Mouse (Mus musculus): ENCODE results near the gene Rai1. TPM values are rescaled to one million over a fixed set of nuclear protein-coding genes. Genes with fewer than 3 reads are reported as not detected.

Gene Rai1
- polyA plus RNA-seq, 2 experiments from 2014 or later: 7.6 to 11.3 TPM

GRCm38 (mm10) chr11:60222085-60222468 lies 117.3 kb downstream of the Rai1 start:
- no peak for ATAC-seq

DNA sequence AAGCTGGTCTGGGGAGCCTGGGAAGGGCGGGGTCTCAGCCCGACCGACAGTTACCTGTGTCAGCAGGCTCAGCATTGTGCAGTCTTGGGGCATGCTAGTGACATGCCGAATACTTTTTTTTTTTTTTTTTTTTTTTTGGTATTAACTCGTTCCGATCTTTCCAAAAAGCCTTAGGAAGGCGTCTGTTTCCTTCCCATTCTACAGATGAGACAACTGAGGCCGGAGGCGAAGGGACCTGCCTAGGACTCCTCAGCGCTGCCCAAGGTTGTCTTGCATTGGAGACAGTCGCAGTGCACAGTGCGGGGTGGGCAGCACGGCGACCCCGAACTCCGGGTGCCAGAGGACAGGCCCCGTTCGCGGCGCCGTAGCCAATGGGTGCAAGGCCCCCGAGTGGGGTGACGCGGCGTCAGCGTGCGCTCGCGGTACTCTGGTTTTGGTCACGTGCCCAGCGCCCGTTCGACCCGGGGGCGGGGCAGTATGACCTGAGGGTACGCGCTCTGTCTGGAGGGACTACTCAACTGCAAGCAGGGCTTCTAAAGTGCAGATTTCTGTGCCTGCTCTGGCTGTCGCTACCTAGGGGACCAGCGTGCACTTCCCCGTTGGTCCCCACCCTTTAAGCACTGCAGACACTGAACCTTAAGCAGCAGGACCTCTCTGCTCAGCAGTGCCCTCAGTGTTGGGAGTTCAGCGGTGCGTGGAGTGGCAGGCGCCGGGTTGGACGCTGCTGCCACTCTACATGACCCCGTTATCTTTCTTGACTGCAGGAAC lies 117.8 kb downstream of the Rai1 start, which contains the start of gene Srebf1:
Srebf1 (minus strand) TSS at position 113 of the 768 bp plus-strand sequence.
- ATAC-seq: peak; percentile 79

GRCm38 (mm10) chr11:60224676-60225075 lies 119.9 kb downstream of the Rai1 start:
- no peak for ATAC-seq

- ATAC-seq: no peak
Observed at GRCm38 (mm10) chr11:60225874-60226273, 121.1 kb downstream of the Rai1 start.

- ATAC-seq: no peak
Observed at GRCm38 (mm10) chr11:60228525-60228924, 123.7 kb downstream of the Rai1 start.

- no peak for ATAC-seq
Observed at GRCm38 (mm10) chr11:60229821-60230220, 125.0 kb downstream of the Rai1 start.

- ATAC-seq: no peak
Observed at GRCm38 (mm10) chr11:60230512-60230911, 125.7 kb downstream of the Rai1 start.

- no peak for ATAC-seq
Observed at GRCm38 (mm10) chr11:60231326-60231725, 126.5 kb downstream of the Rai1 start.

DNA sequence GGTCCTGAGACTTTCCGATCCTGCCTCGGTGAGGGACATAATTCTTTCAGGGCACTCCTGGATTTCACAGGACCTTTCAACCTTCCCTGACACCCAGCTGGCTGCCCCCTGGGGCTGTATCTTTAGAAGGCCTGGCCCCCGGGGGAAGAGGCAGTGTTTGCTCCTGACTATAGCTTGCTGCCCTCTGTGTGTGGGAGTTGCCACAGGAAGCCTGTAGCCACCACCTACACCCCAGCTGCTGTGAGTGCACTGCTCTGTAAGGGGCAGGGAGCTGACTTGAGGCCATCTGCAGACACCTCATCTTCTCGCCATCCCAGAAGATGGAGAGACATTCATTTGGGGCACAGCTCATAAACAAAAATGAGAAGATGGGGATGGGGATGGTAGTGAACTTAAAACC lies 127.1 kb downstream of the Rai1 start:
- no peak for ATAC-seq

DNA sequence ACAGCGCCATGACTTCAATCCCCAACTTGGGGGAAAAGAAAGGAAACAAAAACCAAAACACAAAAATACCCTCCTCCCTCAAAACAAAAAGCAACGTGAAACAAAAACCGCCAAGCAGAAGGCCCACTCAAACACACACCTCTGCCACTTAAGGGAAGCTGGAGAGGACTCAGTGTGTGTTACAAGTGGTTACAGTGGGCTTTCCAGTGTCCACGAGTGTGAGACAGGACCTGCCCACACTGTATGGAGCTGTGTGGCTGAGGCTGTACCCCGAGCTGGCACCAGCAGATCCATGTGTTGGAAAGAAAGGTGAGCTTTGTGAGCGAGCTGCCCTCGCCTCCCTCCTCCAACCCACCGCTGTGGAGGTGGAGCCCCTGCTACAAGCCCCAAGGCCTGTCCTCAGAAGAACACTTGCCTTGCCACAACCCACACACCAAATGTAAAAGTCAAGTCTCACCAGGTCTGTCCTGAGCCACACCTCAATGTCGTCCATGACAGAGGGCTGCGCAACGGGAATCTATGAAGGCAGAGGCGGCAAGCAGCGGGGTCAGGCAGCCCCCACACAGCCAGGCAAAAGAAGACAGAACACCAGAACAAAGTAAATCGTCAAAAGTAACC lies 127.7 kb downstream of the Rai1 start:
- ATAC-seq: no peak

- ATAC-seq: no peak
Observed at GRCm38 (mm10) chr11:60233235-60233634, 128.4 kb downstream of the Rai1 start.

DNA sequence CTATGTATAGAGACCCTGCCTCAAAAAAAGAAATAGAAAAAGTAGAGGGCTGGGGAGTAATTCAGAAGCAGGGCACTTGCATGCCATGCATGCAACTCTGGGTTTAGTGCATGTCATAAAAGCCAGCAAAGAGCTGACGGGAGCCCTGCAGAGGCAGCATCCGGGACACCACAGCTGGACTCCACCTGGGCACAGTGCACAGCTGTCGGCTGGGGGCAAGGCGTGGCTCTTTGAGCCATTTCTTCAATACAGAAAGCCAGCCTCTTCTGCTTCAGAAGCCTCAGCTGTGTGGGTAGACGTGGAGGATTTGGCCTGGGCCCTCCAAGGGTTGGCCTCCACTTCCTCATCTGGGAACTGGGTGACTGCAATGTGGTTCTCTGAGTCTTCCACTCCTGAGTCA lies 130.5 kb downstream of the Rai1 start:
- ATAC-seq: no peak

DNA sequence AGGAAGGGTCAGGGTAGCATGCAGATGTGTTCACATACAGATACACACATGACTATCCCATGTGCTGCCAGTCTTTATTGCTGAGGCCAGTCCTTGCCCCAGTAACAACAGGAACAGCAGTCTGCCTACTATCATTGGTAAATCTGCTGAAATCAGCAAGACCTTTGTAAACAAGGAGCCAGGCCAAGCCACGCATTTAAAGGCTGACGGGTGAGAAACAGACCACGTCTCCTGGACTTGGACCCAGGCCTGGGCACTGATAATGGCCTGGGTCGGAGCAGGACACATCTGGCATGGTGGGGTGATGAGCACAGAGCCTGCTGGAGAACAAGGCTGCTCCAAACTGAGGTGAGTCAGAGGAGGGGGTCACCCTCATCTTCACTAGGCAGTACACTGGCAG lies 135.7 kb downstream of the Rai1 start:
- no peak for ATAC-seq

GRCm38 (mm10) chr11:60244503-60245143 lies 139.8 kb downstream of the Rai1 start:
- no peak for ATAC-seq

GRCm38 (mm10) chr11:60246077-60246476 lies 141.3 kb downstream of the Rai1 start:
- ATAC-seq: no peak

DNA sequence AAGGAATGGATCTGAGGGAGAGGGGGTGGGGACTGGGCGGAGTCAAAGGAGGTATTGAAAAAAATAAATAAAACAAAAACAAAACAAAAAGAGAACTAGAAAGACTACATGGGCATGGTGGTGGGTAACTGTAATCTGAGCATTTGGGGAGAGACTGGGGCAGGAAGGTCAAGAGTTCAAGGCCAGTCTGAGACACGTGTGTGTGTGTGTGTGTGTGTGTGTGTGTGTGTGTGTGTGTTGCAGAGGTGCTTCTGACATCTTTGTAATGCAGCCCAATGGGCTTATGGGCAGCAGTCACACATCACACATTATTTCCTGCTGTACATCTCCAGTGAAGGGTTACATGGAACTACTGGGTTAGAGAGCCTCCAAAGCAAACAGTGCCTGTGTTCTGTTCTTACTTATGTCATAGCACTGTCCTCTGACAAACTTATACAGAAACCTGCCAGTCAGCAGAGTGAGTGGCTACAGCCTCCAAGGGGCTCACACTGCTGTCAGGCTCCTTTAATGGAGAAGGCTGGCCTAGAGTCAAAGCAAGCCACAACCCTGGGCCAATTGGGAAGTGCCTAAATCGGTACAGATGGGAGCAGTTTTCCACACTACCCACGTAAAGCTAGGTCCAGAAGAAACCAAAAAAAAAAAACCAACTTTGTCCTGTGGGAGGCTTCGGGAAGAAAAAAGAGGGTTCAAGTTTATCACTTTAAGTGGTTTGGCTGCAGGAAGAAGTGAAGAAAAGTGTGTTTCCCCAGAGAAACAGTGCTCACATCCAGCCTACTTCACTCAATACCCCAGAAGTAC lies 143.1 kb downstream of the Rai1 start:
- no peak for ATAC-seq

Other genes with a start within 250 kb of the Rai1 start
- gene Med9, start 156.8 kb upstream of the Rai1 start, polyA plus RNA-seq (2017; shearing (Covaris generic)): 1 to 10 TPM; 7.0 to 7.9 TPM
- gene Rasd1, start 140.1 kb upstream of the Rai1 start, polyA plus RNA-seq (2017; shearing (Covaris generic)): under 1 TPM; 0.20 to 0.29 TPM
- gene Pemt, start 58.5 kb upstream of the Rai1 start, polyA plus RNA-seq (2017; shearing (Covaris generic)): 1 to 10 TPM; 1.5 to 2.1 TPM
- 10 to 100 TPM; 23.6 to 35.9 TPM for gene Srebf1, start 117.6 kb downstream of the Rai1 start, polyA plus RNA-seq (2017; shearing (Covaris generic))
- gene Tom1l2, start 247.9 kb downstream of the Rai1 start, polyA plus RNA-seq (2017; shearing (Covaris generic)): 10 to 100 TPM; 15.2 to 20.8 TPM
- under 1 TPM; 0.22 to 0.34 TPM for gene Drc3, start 248.3 kb downstream of the Rai1 start, polyA plus RNA-seq (2017; shearing (Covaris generic))

Data from activated CD4-positive, CD25-positive, alpha-beta regulatory T cell, adult 4 months (primary cell).